Mouse (Mus musculus): ENCODE data around the gene Myocd.
A peak's percentile ranks its signal among the peaks of the same experiment; 100 is the strongest.

Gene Myocd

DNA sequence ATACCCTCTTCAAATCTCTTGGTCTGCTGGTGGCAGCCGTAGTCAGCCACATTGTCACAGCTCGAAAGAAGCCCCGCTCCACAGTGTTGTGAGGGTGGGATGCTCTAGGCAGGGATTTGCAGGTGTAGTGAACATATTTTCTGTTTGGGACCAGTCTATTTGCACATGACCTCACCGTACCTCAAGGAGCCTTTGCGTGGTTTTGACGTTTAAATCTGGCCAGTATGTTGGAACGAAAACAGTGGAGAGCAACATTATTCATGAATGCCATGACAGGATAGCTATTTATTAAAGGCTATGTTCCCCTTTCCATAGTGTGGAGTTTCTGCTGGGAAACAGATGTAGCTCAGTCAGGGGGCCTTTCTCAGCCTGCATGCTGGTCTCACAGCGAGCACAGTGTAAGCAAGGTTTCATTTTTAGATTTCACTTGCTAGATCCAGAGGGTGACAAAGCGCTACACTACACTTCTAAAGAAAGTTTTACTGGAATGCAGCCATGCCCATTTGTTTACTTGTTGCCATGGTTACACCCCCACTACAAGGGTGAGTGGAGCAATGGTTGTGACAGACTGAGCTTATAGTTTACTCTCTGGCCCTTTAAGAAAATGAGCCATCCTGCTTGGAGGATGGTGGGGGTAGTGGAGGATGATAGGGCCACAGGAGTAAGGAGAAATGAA lies 54.7 kb downstream of the Myocd start:
- no peak for DNase-seq (ENCODE audit: low spot score in 2 of 2)

DNA sequence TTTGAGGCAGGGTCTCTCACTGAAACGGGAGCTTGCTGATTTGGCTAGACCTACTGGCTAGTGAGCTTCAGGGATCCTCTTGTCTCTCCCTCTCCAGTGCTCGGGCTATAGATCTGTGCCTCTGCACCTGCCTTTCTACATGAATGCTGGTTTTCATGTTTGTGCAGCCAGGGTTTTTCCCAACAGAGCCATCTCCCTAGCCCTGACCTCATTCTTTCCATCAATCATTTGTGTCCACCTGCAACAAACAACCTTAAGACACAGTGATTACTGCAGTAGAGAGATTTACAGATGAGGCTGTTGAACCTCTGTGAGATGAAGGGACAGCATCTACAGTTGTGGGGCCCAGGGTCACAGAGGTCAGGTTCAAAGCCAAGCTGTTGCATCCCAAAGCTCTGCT lies 56.0 kb downstream of the Myocd start:
- DNase-seq (ENCODE audit: low spot score in 2 of 2), result no peak

DNA sequence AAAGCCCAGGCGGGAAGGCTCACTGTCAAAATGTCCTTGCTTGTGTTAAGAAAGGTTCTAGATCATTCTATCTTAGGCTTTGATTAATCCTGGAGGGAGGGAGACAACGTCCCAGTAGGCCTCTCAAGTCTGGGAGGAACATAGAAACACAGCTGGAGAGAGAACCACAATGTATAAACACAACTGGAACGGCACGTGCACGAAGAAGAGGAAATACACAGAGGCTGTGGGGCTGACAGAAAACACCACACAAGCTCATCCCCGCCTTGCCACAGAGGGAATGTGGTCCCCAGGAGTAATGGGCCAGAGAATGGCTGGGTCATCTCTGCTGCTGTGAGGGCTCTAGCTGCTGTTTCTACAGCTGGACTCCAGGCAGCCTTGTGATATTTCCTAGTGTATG lies 58.1 kb downstream of the Myocd start:
- no peak for DNase-seq (ENCODE audit: low spot score in 2 of 2)

DNA sequence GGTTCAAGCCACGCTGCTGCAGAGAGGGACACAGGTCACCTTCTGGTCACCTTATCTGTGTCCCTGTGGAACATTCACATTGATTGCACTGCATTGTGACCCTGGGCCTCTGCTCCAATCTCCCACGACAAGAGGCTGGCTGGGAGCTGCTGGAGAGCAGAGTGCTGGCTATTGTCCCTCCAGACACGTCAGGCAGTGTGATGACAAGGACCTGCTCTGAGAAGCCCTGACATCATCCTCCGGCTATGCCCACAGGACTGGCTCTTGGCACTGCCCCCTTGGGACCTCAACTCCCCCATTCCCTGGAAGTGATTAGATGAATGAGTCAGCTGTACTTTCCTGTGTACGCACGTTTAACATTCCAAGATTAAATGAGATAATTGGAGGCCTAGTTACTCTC lies 60.3 kb downstream of the Myocd start:
- DNase-seq (ENCODE audit: low spot score in 2 of 2), result no peak

DNA sequence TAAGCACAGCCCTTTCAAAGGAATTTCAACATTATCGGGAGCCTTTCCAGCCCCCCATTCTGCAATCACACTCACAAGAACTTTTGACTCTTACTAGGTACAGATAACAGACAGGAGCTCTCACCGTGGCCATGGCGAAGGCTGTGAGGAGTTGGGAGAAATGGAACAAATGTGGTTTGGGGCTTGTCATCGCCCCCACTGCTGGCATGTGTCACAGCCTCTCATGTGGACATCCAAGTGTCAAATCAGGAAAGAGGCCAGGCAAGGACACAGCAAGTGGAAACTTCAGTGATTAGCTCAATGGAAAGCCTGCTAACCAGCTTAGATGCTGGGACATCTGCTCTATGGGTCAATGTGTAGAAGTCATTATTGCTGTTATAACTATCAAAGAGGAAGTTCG lies 64.5 kb downstream of the Myocd start:
- DNase-seq (ENCODE audit: low spot score in 2 of 2), result no peak

DNA sequence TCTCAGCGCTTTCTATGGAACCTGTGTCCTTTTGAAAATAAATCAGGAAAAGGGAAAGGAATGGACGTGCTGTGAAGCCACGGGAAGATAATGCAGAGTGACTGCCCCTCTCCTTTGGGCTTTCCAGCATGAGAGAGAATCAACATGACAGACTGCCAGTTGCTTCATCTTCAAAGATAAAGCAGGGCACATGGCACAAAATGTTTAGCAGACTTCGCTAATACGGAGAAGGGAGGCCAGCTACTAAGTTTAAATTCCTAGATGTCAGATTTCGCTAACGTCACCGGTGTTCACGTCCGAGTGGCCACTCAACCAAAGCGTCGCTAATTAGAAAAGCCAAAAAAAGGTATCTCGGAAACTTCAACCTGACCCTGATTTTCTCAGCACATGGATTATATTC lies 65.1 kb downstream of the Myocd start:
- no peak for DNase-seq (ENCODE audit: low spot score in 2 of 2)

DNA sequence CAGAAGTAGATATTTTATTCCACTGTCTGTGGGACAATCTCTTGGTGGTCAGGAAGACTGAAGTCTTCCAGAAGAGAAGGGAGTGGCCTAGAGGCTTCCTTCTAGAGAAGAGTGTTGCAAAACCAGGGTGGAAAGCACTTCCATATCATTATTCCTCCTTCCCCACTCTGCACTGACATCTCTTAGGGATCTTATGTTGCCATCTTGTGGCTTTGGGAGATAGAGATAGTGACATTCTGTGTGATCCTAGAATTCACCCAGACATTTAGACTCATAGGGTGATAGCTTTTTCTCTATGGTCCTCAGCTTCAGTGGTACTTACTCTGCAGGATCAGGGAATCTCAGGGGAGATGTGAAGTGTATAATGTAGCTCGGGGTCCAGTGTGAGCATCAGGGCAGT lies 66.8 kb downstream of the Myocd start:
- DNase-seq (ENCODE audit: low spot score in 2 of 2), result no peak

DNA sequence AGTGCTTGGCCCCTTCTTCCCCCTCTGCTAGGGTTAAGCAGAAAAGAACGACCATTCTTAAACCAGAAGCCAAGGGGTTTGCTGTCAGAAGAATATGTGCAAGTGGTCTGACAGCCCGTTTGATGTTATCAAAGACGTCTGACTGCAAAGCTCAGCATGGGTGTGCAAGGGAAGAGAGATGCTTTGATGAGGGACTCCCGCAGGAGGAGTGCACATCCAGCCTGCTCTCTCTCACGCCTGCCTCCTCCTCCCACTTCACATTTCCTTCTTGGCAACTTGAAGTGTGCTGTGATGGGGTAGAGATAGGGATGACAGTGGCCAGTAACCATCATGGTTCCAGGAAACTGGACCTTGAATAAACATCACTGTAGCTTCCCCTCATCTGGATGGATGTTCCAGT lies 67.6 kb downstream of the Myocd start:
- no peak for DNase-seq (ENCODE audit: low spot score in 2 of 2)

DNA sequence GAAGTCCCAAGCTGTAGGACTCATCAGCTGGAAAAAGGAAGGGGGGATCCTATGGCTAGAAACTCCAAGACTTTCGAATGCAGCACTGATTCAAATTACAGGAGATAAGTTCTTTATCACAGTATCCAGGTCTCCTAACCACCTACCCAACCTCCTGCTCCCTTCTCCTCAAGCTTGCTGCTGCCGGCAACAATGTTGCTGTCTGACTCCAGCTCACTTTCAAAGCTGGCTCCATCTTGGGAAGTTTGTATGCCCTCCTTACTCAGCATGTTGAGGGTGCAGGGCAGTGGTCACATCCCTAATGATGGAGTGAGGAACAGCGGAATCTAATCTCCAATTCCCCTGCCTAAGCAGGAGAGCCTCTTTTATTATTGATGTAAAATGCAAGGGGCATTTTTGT lies 71.8 kb downstream of the Myocd start:
- no peak for DNase-seq (ENCODE audit: low spot score in 2 of 2)

DNA sequence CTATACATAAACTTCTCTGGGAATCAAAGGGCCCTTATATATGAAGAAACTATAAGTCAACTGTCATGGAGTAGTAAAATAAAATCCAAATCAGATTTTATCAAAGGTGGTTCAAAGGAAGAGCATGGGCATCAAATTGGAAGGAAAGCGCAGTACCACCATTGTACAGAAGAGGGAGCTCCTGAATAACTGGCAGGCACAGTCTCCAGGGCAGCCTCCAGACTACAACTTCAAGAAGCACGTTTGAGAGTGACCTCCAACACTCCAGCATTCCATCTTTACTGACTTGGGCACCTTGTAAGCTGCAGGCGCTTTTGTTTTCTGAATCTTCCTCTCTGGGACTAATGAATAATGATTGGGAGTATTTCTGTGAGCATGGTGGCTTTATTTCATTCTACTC lies 72.5 kb downstream of the Myocd start:
- DNase-seq (ENCODE audit: low spot score in 2 of 2), result peak in 1 of 2 experiments; percentile 70

DNA sequence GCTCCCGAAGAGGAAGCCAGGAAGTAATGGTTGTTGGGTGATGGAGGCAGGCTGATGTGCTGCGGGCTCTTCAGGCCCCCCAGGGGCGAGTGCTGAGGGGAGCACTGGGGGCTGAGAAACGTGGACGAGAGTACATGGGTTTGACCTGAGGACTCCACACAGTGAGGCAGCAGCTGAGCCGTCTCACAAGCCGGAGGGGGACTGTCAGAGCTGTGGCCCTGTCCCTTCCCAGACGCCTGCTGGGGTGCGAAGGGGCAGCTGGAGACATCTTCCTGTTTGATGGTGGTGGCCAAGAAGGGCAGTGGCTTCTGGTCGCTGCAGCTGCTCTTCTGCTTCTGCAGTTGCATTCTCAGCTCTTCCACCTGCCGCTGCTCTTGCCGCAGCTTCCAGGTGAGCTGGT lies 82.8 kb downstream of the Myocd start:
- DNase-seq (ENCODE audit: low spot score in 2 of 2), result no peak

DNA sequence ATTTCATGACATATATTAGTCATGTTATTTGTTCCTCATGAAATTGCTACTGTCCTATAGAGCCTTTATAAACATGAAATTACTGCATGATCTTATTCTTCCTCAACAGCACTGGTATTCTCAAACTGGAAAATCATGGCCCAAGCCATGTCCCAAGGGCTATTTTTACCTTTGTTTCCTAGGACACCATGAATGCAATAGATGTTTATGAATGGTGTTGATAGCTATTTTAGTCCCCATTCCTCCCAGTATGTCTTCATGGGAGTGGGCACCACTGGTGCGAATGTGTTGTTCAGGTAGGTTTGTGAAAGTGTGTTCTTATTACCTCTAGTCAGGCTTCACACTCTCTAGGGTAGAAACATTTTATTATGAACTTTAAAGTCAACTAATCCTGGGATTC lies 84.7 kb downstream of the Myocd start:
- DNase-seq (ENCODE audit: low spot score in 2 of 2), result no peak

DNA sequence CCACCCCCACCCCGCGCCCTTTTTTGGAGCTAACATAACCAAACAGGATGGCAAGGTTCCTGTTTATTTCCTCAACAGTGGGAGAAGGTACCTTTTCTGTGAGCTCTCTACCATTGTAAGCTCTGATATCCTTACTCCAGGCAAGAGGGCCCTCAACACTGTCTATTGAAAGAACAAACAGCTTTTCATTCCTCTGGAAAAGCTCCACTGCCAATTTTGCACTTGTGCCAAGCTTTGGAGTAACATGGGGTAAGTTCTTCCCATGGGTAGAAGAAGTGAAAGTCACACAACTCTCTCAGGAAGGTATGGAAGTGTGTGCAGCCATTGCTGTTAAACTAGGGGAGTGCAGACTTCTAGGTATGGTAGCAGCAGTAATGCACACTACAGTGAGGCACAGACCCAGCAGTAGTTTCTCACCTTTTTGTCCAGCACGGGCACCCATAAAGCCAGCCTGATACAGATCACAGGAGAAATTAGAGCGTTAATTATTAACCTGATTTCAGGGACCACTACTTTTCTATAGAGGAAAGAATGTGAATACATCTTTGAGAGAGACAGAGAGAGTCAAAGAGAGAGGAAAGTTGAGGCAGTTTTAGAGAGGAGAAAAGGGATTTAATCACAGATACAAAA lies 99.6 kb downstream of the Myocd start:
- DNase-seq (ENCODE audit: low spot score in 2 of 2), result no peak

DNA sequence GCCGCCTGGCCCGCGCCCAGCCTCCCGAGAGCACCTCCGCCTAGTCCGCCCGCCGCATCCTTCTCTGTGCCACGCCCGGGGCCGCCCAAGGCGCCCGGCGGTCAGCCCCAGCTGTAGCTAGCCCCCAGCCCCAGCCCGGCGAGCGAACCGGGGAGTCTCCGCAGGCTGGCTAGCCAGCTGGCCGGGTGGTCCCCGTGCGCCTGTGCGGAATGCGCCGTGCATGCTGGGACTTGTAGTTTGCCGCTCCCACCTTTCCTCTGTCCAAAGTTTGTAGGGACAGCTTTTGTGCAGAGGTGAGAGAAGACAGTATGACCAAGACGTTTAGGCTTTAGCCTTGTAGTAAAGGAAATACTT lies 107.0 kb downstream of the Myocd start, which contains the start of gene Arhgap44:
Arhgap44 (minus strand) TSS at position 195 of the 354 bp plus-strand sequence.
- DNase-seq (ENCODE audit: low spot score in 2 of 2), result peak; percentile 50 to 71

DNA sequence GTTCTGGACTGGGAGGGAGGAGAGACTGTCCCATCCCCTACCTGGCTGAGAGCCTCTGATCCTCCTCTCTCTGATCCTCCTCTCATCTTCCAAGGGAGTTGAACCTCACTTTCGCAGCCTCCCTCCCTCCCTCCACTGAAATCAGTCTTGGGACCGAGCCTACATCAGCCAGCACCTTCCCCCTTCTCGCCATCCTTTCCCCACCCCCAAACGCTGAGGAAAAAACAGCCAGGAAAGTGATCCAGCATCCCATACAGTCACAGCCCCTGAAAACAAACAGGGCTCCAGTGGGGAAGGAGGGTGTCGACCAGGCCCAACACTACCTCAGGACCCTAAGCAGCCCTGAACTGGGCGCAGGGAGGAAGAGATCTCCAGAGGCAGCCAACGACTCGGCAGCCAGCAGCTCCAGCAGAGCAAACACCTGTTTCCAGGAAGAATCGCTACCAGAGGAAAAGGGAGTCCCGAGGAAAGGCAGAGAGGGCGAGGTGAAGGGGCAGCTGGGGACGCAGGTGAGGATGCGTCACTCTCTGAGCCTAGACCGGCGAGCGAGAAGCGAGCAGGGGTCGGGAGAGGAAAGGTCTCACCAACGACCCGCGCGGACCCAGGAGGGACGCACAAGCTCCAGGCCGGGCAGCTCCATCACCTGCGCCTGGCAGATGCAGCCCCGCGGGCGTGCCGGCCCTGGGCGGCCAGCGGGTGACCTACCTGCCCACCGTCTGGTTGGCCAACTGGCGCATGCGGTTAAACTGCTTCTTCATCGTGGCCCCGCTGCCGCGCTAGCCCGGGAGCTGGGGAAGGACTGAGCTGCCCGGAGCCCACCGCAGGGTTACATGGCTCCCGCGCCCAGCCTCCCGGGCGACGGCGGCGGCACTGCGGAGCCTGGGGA lies 107.7 kb downstream of the Myocd start:
- no peak for DNase-seq (ENCODE audit: low spot score in 2 of 2)

DNA sequence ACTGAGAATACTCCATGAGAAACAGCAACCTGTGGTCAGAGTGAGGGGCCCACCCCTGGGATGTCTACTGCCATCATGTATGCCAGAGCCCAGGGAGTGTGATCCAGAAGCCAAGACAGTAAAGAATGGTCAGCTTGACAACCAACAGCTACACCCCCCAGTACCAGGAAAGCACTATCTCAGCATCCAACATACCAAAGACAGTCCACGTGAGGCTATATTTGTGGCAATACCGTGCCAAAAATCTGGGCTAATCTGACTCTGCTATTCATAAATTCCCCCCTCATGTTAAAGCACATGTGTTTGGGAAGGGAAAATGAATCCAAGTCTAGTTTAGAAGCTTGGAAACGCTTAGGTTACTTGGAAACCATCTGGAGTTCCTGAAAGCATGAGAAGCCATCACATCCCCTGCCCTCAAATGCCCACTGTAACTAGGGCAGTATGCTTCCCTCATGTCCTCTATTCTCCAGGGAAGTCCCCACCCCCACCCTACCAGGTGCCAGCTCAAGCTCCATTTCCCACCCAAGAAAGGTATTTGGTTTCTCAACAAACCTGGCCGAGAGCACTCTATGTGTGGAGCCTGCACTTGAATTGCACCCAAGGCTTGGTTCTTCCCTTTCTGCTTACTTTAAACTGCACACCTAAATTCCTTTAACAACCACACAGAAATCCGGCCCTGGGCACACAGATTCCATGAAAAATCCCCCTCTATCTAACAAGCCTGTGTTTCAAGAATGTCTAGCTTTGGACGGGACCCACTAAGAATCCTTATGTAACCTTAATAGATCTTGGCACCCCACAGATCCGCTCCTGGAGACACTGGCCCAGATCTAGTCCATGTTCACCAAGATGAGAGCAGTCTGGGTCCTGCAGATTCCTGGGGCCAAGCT lies 108.6 kb downstream of the Myocd start:
- no peak for DNase-seq (ENCODE audit: low spot score in 2 of 2)

DNA sequence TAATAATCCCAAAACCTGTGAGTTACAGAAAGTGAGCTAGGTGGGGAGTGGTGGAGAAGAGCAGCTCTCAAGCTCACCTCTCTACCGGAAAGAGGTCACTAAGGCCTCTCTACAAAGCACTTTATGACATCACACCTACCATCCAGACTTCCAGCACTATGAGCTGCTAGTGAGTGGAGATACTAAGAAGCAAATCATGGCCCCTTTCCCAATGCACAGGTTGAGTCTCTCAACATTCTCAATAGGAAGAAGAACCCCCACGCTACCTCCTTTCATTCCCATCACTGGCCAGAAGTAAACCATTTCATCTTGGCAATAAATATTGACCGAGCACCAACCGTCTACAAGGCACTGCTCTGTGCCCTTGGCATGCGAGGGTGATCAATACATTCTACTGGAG lies 110.0 kb downstream of the Myocd start, which contains the start of gene 1700086D15Rik:
1700086D15Rik (minus strand) TSS at position 101 of the 400 bp plus-strand sequence.
- DNase-seq (ENCODE audit: low spot score in 2 of 2), result no peak

DNA sequence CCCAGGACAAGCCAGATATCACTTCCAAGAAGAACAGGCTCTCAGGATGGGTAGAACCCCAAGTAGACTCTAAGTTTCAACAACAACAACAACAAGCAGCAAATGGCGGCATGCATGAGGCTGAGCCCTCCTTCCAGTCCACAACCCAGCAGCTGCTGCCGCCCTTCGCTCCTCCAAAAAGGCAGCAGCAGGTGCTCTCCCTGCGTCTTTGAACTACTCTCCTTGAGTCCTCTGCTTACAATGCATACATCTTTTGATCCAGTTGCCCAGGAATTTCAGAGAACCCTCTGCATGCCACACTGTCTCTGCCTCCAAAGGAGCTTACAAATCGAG lies 111.2 kb downstream of the Myocd start:
- no peak for DNase-seq (ENCODE audit: low spot score in 2 of 2)

DNA sequence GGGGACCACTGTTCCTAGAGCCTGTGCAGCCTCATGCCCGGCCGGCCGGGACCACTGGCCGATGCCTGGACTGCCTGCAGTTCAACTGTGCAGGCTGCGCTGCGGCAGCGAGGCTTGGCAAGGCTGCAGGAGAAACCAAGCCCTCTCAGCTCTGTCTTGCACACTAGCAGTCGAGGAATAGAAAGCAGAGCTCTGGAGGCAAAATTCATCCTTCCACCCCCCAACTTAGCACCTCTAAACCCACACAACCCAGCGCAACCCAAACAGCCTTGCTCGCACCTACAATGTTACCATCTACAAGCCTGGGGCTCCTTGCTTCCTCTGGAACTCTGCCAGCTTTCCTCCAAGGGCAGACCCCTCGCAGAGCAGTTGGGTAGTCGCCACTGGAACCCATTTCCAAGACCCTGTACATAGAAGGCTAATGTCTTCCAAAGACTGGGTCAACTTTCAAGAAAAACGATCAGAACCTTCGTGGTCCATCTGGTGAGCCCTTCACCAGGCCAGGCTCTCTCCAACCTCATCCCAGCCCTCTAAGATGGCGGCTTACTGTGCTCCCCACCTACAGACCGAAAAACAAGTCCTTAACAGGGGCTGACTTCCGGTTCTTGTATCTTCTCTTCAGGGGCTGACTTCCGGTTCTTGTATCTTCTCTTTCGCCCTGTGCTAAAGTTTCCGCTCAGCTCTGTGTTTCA lies 111.7 kb downstream of the Myocd start:
- DNase-seq (ENCODE audit: low spot score in 2 of 2), result no peak

DNA sequence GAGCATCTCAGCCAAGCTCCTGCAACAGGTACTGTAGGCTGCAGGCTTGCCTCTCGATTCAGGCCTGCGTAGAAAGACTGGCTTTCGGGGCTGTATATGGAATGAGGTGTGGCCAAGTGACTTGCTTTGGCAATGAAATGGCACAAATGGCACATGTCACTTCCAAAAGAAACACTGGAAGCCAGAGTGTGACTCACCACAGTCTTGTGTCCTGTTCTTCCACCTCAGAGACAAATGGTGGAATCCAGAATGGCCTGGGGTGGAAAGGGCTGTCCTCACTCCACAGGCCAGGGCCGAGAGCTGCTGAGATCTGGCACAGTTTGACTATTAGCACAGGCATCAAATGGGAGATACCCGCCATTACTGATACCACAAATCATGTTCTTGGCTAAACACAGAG lies 116.8 kb downstream of the Myocd start:
- no peak for DNase-seq (ENCODE audit: low spot score in 2 of 2)

DNA sequence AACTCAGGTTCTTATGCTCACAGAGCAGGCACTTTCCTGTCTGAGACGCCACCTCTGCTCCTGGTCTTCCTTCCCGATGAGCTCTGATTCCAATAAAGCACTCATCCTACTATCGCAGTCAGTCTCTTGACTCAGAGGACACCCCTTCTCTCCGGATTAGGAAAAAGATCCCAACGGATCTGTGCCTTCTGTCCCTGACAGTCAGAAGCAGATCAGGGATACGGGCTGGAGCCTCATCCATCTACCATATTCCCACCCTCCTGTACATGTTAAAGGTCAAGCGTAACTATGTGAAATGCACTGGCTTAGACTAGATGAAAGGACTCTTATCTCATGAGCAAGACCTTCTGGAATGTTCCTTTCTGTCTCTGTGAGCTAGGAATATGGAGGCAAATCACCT lies 121.3 kb downstream of the Myocd start:
- DNase-seq (ENCODE audit: low spot score in 2 of 2), result no peak
